Mouse (Mus musculus) embryonic facial prominence, embryonic 10.5 days (tissue): ENCODE measurements around the gene Mrpl9. TPM values are rescaled to one million over a fixed set of nuclear protein-coding genes. Genes with fewer than 3 reads are reported as not detected.
A peak's percentile ranks its signal among the peaks of the same experiment; 100 is the strongest.

Experiments
- DNase-seq: peaks from one replicate; pipeline ENCODE4 v3.0.0-alpha.2; 2017; ENCODE audit warnings: low spot score
- H3K27ac ChIP-seq: fragments of 300-500 bp; sonication (generic); replicated peaks from 2 replicates; pipeline ENCODE4 v1.5.1; 2016; ENCODE audit warnings: mild to moderate bottlenecking
- H3K27me3 ChIP-seq: fragments of 300-500 bp; sonication (generic); replicated peaks from 2 replicates; pipeline ENCODE4 v1.6.1; 2016; ENCODE audit warnings: low read depth, mild to moderate bottlenecking; ENCODE audit not compliant: poor library complexity, severe bottlenecking
- H3K36me3 ChIP-seq: fragments of 300-500 bp; sonication (generic); replicated peaks from 2 replicates; pipeline ENCODE4 v1.6.1; 2016; ENCODE audit warnings: mild to moderate bottlenecking, moderate library complexity
- H3K4me1 ChIP-seq: fragments of 300-500 bp; sonication (generic); 2 replicates; pipeline ENCODE4 v1.6.1; 2016
- H3K4me3 ChIP-seq: fragments of 300-500 bp; sonication (generic); 2 replicates; pipeline ENCODE4 v1.5.1; 2016; ENCODE audit warnings: mild to moderate bottlenecking, moderate library complexity
- H3K9me3 ChIP-seq: fragments of 300-500 bp; sonication (generic); 2 replicates; pipeline ENCODE4 v1.6.1; 2016; ENCODE audit warnings: mild to moderate bottlenecking
- WGBS: fragments of 180-500 bp; shearing (Covaris S2); methylation state at CpG from one replicate; pipeline ENCODE4 v1.1.7; 2016; 5-methylcytosine and 5-hydroxymethylcytosine counted together
- polyA plus RNA-seq: library from polyadenylated mRNA; unstranded; fragments of >200 nt; fragmentation: Nextera tagmentation; extraction: Ambion mirVana; gene quantifications from 2 replicates; pipeline ENCODE4 v1.2.1, GENCODE M21; 2016

The Mrpl9 gene
- polyA plus RNA-seq, 1 experiment from 2014 or later: 68.5 TPM

- H3K36me3 ChIP-seq: no peaks in the 10 kb centered on the region
- no peak overlapping the region for H3K27ac ChIP-seq
- peaks cover 27% of the 10 kb centered on the region for H3K4me1 ChIP-seq
- no peaks in the 10 kb centered on the region for H3K9me3 ChIP-seq
- 54% methylated on average over 10 of the region's 10 CpGs for WGBS
- peak overlapping the region; percentile 42 for H3K4me3 ChIP-seq
- peaks cover 2% of the 10 kb centered on the region for H3K27me3 ChIP-seq
- DNase-seq: no peak
Measured at GRCm38 (mm10) chr3:94473115-94473505, 30.0 kb downstream of the Mrpl9 start.

DNA sequence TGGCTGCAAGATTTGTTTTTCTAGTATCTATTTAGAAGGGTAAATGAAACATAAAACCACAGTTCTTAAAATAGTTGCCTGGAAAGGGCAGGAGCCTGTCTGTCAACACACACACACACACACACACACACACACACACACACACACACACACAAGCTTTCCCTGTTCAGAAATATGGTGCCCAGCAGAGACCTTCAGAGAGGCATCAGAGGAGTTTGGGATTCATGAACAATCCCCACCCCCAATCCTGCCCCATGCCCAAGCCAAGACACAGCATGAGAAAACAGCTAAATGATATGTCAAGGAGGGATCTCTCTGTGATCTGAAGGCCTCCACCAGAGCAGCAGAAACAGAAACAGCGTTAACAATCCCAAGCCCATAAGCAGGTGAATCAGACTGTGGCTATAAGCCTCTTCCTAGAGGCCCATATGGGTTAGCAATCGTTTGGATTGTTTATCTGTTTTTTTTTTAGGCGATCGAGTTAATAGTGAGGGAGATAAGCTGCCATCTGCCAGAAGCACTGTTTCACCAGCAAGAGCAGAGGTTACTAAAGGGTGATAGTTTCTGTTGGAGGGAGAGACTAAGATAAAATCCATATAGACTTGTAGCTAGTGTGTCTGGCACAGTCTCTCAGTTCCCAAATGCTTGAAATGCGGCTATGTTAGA is 30.6 kb downstream of the Mrpl9 start:
- Histone ChIP-seq H3K27me3 (peaks cover 8% of the 10 kb centered on the region), H3K36me3 (no peaks in the 10 kb centered on the region), H3K4me3 (no peak overlapping the region), H3K27ac (no peak overlapping the region), H3K4me1 (peaks cover 33% of the 10 kb centered on the region), H3K9me3 (no peaks in the 10 kb centered on the region)
- no peak for DNase-seq
- WGBS: 84% methylated on average over 5 of the region's 5 CpGs

GRCm38 (mm10) chr3:94476301-94477035 is 33.4 kb downstream of the Mrpl9 start:
- Histone ChIP-seq H3K36me3 (no peaks in the 10 kb centered on the region), H3K9me3 (no peaks in the 10 kb centered on the region), H3K4me1 (peaks cover 52% of the 10 kb centered on the region), H3K4me3 (no peak overlapping the region), H3K27ac (no peak overlapping the region), H3K27me3 (peaks cover 36% of the 10 kb centered on the region)
- WGBS: 76% methylated on average over 8 of the region's 8 CpGs
- no peak for DNase-seq

DNA sequence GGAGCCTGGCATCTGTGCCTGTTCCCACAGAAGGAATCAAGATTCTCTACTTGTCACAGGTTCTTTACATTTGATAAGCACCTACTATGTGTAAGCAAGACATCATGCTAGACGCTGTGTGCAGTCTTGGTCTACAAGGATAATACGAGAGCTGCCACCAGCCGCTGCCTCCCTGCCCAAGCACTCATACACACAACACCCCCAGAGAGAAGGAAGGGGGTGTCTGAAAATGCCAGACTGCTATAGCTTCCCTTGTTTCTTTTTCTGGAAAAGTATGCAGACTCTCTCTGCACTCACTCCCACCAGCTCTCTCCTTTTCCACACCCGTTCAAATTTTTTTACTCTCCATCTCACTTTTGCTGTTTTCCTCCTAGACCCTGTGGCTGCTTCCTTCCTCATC is 34.3 kb downstream of the Mrpl9 start:
- Histone ChIP-seq H3K27me3 (peaks cover 39% of the 10 kb centered on the region), H3K9me3 (no peaks in the 10 kb centered on the region), H3K4me1 (peaks cover 54% of the 10 kb centered on the region), H3K4me3 (peak overlapping the region; percentile 55), H3K36me3 (no peaks in the 10 kb centered on the region), H3K27ac (0 out of 2 replicates have a peak overlapping the region, but pooled peaks have one; percentile 73)
- no peak for DNase-seq
- WGBS: 63% methylated on average over 4 of the region's 4 CpGs

- Histone ChIP-seq H3K27me3 (peaks cover 39% of the 10 kb centered on the region), H3K4me1 (peaks cover 52% of the 10 kb centered on the region), H3K27ac (peak within 1 kb of the TSS; percentile 73), H3K36me3 (no peaks in the 10 kb centered on the region), H3K4me3 (peak within 1 kb of the TSS; percentile 55), H3K9me3 (no peaks in the 10 kb centered on the region)
- 3% methylated on average over 14 of the region's 14 CpGs for WGBS
- peak; percentile 66 for DNase-seq
Measured at GRCm38 (mm10) chr3:94477981-94478422, 34.9 kb downstream of the Mrpl9 start, which contains the start of gene Celf3. Gene Celf3, plus strand, starts transcription at chr3:94478295.

DNA sequence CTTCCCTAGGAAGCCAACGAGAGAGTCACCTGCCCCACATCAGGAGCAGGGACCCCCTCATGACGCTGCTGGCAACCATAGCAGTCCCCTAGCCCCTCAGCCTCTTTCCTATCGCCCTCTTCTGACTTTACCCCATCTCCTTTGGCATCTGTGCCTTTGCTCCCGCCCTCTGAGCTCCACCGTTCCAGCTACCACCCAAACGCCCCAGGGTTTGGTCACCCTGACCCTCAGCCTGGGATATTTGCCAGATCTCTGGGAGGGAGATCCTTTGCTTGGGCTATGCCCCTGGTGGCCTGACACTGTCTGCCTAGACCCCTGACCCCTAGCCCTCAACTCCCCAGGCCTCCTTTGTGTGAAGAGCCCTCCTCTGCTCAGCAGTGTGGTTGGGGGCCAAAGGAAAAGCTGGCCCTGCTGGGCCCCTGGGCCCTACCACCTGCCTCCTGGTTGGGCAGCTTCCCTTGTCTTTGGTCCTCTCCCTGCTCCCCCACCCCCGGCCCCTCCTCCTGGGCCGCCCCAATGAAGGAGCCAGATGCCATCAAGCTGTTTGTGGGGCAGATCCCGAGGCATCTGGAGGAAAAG is 35.6 kb downstream of the Mrpl9 start:
- peak overlapping the region; percentile 55 for H3K4me3 ChIP-seq
- H3K9me3 ChIP-seq: no peaks in the 10 kb centered on the region
- peak overlapping the region; percentile 73 for H3K27ac ChIP-seq
- H3K4me1 ChIP-seq: peaks cover 55% of the 10 kb centered on the region
- WGBS: 7% methylated on average over 9 of the region's 9 CpGs
- H3K27me3 ChIP-seq: peaks cover 39% of the 10 kb centered on the region
- no peaks in the 10 kb centered on the region for H3K36me3 ChIP-seq
- no peak for DNase-seq

GRCm38 (mm10) chr3:94479564-94479963 is 36.4 kb downstream of the Mrpl9 start:
- H3K9me3 ChIP-seq: no peaks in the 10 kb centered on the region
- peak overlapping the region; percentile 55 for H3K4me3 ChIP-seq
- H3K4me1 ChIP-seq: peaks cover 64% of the 10 kb centered on the region
- H3K27me3 ChIP-seq: peaks cover 39% of the 10 kb centered on the region
- DNase-seq: peak; percentile 60
- H3K27ac ChIP-seq: 0 out of 2 replicates have a peak overlapping the region, but pooled peaks have one; percentile 73
- no peaks in the 10 kb centered on the region for H3K36me3 ChIP-seq
- 4% methylated on average over 11 of the region's 11 CpGs for WGBS

DNA sequence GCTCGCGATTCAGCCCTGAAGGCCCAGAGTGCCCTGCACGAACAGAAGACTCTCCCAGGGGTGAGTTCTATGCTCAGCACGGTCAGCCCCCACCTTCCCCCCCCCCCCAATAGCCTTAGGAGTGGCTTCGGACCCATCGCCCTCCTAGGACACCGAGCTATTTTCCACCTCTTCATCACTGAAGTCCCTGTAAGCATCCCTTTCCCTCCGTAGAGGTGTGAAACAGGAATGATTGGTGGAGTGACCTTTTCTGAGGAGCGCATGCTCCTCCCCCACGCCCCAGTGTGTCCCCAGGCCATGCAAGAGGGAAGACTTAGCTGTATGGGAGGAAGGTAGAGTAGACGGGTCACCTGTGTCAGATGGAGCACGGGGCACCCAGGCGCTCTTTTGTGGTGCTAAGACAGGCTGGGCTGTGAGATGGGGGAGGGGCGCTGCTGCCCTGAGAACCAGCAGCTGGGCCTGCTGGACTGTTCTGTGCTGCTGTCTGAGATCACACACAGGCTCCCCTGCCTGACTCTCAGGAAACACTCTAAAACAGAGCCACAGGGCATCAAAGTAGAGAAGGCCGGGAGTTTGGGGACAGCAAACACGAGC is 37.3 kb downstream of the Mrpl9 start, which contains the start of gene Riiad1:
Gene Riiad1 (minus strand): TSS at position 51 of the 594 bp plus-strand sequence.
- H3K27ac ChIP-seq: peak within 1 kb of the TSS; percentile 73; the same call in 1 of the 2 replicates
- no peak for DNase-seq
- no peaks in the 10 kb centered on the region for H3K9me3 ChIP-seq
- H3K4me1 ChIP-seq: peaks cover 72% of the 10 kb centered on the region
- H3K36me3 ChIP-seq: no peaks in the 10 kb centered on the region
- peaks cover 39% of the 10 kb centered on the region for H3K27me3 ChIP-seq
- WGBS: 10% methylated on average over 16 of the region's 16 CpGs
- peak within 1 kb of the TSS; percentile 55 for H3K4me3 ChIP-seq

- peaks cover 72% of the 10 kb centered on the region for H3K4me1 ChIP-seq
- 61% methylated on average over 4 of the region's 4 CpGs for WGBS
- no peaks in the 10 kb centered on the region for H3K36me3 ChIP-seq
- no peak overlapping the region for H3K27ac ChIP-seq
- no peak for DNase-seq
- H3K9me3 ChIP-seq: no peaks in the 10 kb centered on the region
- H3K4me3 ChIP-seq: no peak overlapping the region
- peaks cover 39% of the 10 kb centered on the region for H3K27me3 ChIP-seq
Measured at GRCm38 (mm10) chr3:94481429-94481828, 38.3 kb downstream of the Mrpl9 start.

DNA sequence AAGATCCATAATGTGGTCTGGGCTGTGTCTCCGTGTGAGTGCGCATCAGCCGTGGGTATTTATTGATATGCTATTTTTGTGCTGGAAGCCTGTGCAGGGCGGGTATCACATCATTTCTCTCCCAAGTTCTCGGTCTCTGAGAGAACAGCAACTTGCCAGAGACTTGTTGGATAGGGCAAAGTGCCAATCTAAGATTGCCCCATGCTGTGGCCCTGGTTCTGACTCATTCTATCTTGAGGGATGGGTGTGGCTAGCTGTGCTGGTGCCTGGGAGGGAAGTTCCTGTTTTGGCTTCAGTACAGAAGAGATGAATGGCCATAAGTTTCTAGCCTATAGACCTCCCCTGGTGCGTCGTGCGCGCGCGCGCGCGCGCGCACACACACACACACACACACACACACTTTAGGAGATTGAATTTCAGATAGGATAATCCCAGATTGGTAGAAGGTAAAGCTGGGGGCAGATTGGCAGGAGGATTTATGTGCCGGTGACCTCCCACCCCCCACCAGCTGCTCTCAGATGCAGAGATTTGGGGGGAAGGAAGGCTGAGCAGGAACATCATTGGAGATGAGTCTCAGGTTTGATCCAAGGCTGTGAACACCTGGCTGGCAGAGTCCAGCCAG is 39.8 kb downstream of the Mrpl9 start:
- Histone ChIP-seq H3K36me3 (peaks cover 4% of the 10 kb centered on the region), H3K4me3 (no peak overlapping the region), H3K4me1 (peaks cover 68% of the 10 kb centered on the region), H3K27ac (no peak overlapping the region), H3K9me3 (no peaks in the 10 kb centered on the region), H3K27me3 (peaks cover 39% of the 10 kb centered on the region)
- no peak for DNase-seq
- 81% methylated on average over 17 of the region's 17 CpGs for WGBS

GRCm38 (mm10) chr3:94483790-94484439 is 40.8 kb downstream of the Mrpl9 start:
- H3K27me3 ChIP-seq: peaks cover 29% of the 10 kb centered on the region
- peak; percentile 87 for DNase-seq
- H3K36me3 ChIP-seq: peaks cover 10% of the 10 kb centered on the region
- H3K27ac ChIP-seq: peak overlapping the region; percentile 73
- H3K4me3 ChIP-seq: peak overlapping the region; percentile 33
- no peaks in the 10 kb centered on the region for H3K9me3 ChIP-seq
- peaks cover 60% of the 10 kb centered on the region for H3K4me1 ChIP-seq
- 12% methylated on average over 20 of the region's 20 CpGs for WGBS
